Mouse (Mus musculus) liver, embryonic 14.5 days (tissue): ENCODE results near the gene Cdh12. TPM values are rescaled to one million over a fixed set of nuclear protein-coding genes. Genes with fewer than 3 reads are reported as not detected.

ENCODE experiments used
- ATAC-seq: fragments of 200-750 bp; cut with Nextera tagmentation; 2 replicates; pipeline ENCODE4 v1.8.0; 2017; ENCODE audit warnings: moderate number of reproducible peaks, mild to moderate bottlenecking, moderate library complexity; ENCODE audit not compliant: insufficient read depth
- DNase-seq, 3 experiments: peaks; one replicate each; pipeline ENCODE4 v3.0.0-alpha.2; 2012 to 2013; ENCODE audit warnings: low read depth in 3 of 3, low spot score in 3 of 3
- H3K27ac ChIP-seq: fragments of 300-500 bp; sonication (generic); 2 replicates; pipeline ENCODE4 v1.5.1; 2014; ENCODE audit warnings: moderate library complexity, mild to moderate bottlenecking, control low read depth, inconsistent platforms
- H3K27me3 ChIP-seq: fragments of 300-500 bp; sonication (generic); 2 replicates; pipeline ENCODE4 v1.6.1; 2014; ENCODE audit warnings: mild to moderate bottlenecking, low read length, moderate library complexity; ENCODE audit not compliant: control insufficient read depth, insufficient read depth
- H3K36me3 ChIP-seq: fragments of 300-500 bp; sonication (generic); replicated peaks from 2 replicates; pipeline ENCODE4 v1.6.1; 2014; ENCODE audit warnings: low read depth; ENCODE audit not compliant: control insufficient read depth, insufficient read depth
- H3K4me1 ChIP-seq, 2 experiments: fragments of 200-500 bp in 1 of 2; fragments of 300-500 bp in 1 of 2; sonication (generic) in 1 of 2; replicated peaks; 2 replicates each; pipeline ENCODE4 v1.6.1; 2012 to 2014; ENCODE audit warnings: antibody characterized with exemption in 1 of 2, inconsistent platforms in 1 of 2, low read length in 1 of 2; ENCODE audit not compliant: control insufficient read depth in 2 of 2, insufficient read depth in 2 of 2
- H3K4me2 ChIP-seq: fragments of 300-500 bp; sonication (generic); 2 replicates; pipeline ENCODE4 v1.6.1; 2014; ENCODE audit warnings: low read depth, mild to moderate bottlenecking, control low read depth, moderate library complexity
- H3K4me3 ChIP-seq, 2 experiments: fragments of 200-500 bp in 1 of 2; fragments of 300-500 bp in 1 of 2; sonication (generic) in 1 of 2; 2 replicates each; pipeline ENCODE4 v1.5.1; 2012 to 2014; ENCODE audit warnings: low read depth in 2 of 2, low read length in 2 of 2, mild to moderate bottlenecking in 2 of 2, control low read depth in 1 of 2, inconsistent platforms in 1 of 2, moderate library complexity in 1 of 2; ENCODE audit not compliant: insufficient read depth in 1 of 2
- H3K9ac ChIP-seq: fragments of 300-500 bp; sonication (generic); replicated peaks from 2 replicates; pipeline ENCODE4 v1.6.1; 2014; ENCODE audit warnings: mild to moderate bottlenecking, control low read depth, moderate library complexity
- H3K9me3 ChIP-seq: fragments of 300-500 bp; sonication (generic); 2 replicates; pipeline ENCODE4 v1.6.1; 2016; ENCODE audit warnings: low read length, mixed read lengths; ENCODE audit not compliant: control insufficient read depth
- CTCF ChIP-seq: IDR thresholded peaks from 2 replicates; pipeline ENCODE4 v1.5.1; 2016; ENCODE audit warnings: antibody characterized with exemption, low read depth, control low read depth
- EP300 ChIP-seq: IDR thresholded peaks from 2 replicates; pipeline ENCODE4 v1.6.1; 2016; ENCODE audit warnings: antibody characterized with exemption, low read depth
- WGBS: fragments of 180-500 bp; shearing (Covaris S2); extraction: QIAGEN DNeasy Blood & Tissue Kit; methylation state at CpG from one replicate; pipeline ENCODE4 v1.1.7; 2014; ENCODE audit not compliant: insufficient replicate concordance; 5-methylcytosine and 5-hydroxymethylcytosine counted together
- polyA plus RNA-seq, 2 experiments: library from polyadenylated mRNA; depleted of rRNA in 1 of 2; stranded (reverse) in 1 of 2; unstranded in 1 of 2; fragments of >200 nt; fragmentation: Nextera tagmentation in 1 of 2; extraction: Ambion mirVana in 1 of 2; gene quantifications; 2 replicates each; pipeline versions ENCODE4 v1.2.1 to v1.2.3; 2012 to 2014

The Cdh12 gene
- polyA plus RNA-seq, 2 experiments = not detected

GRCm38 (mm10) chr15:21223006-21223405, 773.9 kb downstream of the Cdh12 start:
- Histone ChIP-seq H3K9me3 (no peaks in the 10 kb centered on the region), H3K27ac (no peak overlapping the region), H3K27me3 (no peaks in the 10 kb centered on the region), H3K4me2 (no peak overlapping the region), H3K4me3 (no peak overlapping the region), H3K4me1 (no peaks in the 10 kb centered on the region), H3K9ac (no peak overlapping the region), H3K36me3 (no peaks in the 10 kb centered on the region)
- ATAC-seq (no peak), DNase-seq (no peak)
- WGBS = 72% methylated on average over 5 of the region's 5 CpGs
- no peak for TF ChIP-seq EP300
- TF ChIP-seq CTCF = no peak

DNA sequence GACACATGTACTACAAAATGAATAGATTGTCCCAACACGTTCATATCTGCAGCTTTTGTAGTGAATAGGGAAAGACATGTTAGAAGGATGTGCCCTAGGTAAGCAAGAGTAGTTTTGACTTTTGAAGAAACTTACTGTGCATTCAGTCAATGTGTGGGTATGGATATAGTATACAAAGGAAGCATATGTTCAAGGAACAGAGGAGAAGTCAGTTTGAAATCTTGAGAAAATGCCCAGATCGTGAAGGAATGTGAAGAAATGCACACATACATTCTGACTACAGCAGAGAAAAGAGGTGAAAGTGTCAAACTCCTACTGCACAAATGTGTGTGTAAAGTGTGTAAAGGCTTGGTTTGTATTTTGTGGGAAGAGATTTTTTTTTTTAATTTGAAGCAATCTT, 812.3 kb downstream of the Cdh12 start:
- WGBS = 56% methylated on average over 2 of the region's 2 CpGs
- Histone ChIP-seq H3K9ac (no peak overlapping the region), H3K36me3 (no peaks in the 10 kb centered on the region), H3K4me1 (no peaks in the 10 kb centered on the region), H3K27me3 (no peaks in the 10 kb centered on the region), H3K4me2 (no peak overlapping the region), H3K27ac (no peak overlapping the region), H3K4me3 (no peak overlapping the region), H3K9me3 (no peaks in the 10 kb centered on the region)
- no peak for DNase-seq
- no peak for ATAC-seq
- no peak for TF ChIP-seq CTCF
- no peak for TF ChIP-seq EP300

GRCm38 (mm10) chr15:21269856-21270255, 820.8 kb downstream of the Cdh12 start:
- H3K4me2 ChIP-seq = no peak overlapping the region
- 56% methylated on average over 1 of the region's 1 CpGs for WGBS
- TF ChIP-seq EP300 (no peak), CTCF (no peak)

GRCm38 (mm10) chr15:21297051-21297450, 848.0 kb downstream of the Cdh12 start:
- H3K36me3 ChIP-seq = no peaks in the 10 kb centered on the region
- H3K9me3 ChIP-seq = no peaks in the 10 kb centered on the region
- TF ChIP-seq EP300 (no peak), CTCF (no peak)
- H3K27me3 ChIP-seq = no peaks in the 10 kb centered on the region
- no peak for ATAC-seq
- H3K4me3 ChIP-seq = no peak overlapping the region
- H3K27ac ChIP-seq = no peak overlapping the region
- no peak for DNase-seq
- no peak overlapping the region for H3K9ac ChIP-seq
- no peaks in the 10 kb centered on the region for H3K4me1 ChIP-seq
- 70% methylated on average over 1 of the region's 1 CpGs for WGBS
- H3K4me2 ChIP-seq = no peak overlapping the region

More at GRCm38 (mm10) chr15:21269856-21270255, 820.8 kb downstream of the Cdh12 start:
- Histone ChIP-seq H3K9ac (no peak overlapping the region), H3K27ac (no peak overlapping the region), H3K4me3 (no peak overlapping the region), H3K4me1 (no peaks in the 10 kb centered on the region), H3K36me3 (no peaks in the 10 kb centered on the region), H3K9me3 (no peaks in the 10 kb centered on the region), H3K27me3 (no peaks in the 10 kb centered on the region)
- DNase-seq (no peak), ATAC-seq (no peak)

DNA sequence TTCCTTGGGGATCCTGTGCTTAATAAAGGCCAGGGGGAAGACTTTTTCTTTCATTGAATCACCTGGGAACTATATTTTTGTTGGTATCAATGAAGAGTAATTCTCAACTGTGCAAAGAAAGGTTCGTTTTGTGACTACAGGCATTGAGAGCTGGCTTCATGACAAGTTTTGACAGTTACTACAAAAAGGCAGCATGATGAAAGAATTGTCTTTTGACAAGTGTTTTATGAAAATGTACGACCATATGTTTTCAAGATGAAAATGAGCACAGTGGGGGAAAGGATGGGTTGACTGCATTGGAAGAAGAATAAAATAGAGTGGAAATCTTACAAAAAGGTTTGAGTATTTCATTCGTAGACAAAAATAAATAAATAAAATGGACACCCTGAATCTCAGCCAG, 866.4 kb downstream of the Cdh12 start:
- 46% methylated on average over 3 of the region's 3 CpGs for WGBS
- DNase-seq (no peak), ATAC-seq (no peak)
- Histone ChIP-seq H3K27me3 (no peaks in the 10 kb centered on the region), H3K27ac (no peak overlapping the region), H3K4me2 (no peak overlapping the region), H3K36me3 (no peaks in the 10 kb centered on the region), H3K9ac (no peak overlapping the region), H3K9me3 (no peaks in the 10 kb centered on the region), H3K4me1 (no peaks in the 10 kb centered on the region), H3K4me3 (no peak overlapping the region)
- TF ChIP-seq EP300 (no peak), CTCF (no peak)
